Mouse (Mus musculus): ENCODE data around the gene Kprp. TPM values are rescaled to one million over a fixed set of nuclear protein-coding genes. Genes with fewer than 3 reads are reported as not detected.
"Not testable (repeated sequence)": the region's sequence is repeated elsewhere in the genome, so short reads cannot be mapped to it uniquely, and the experiment has no call there.

Gene Kprp
- polyA plus RNA-seq (2012; rRNA removed) (not detected in 2 replicates), polyA plus RNA-seq (2014; fragmentation: Nextera tagmentation; extraction: Ambion mirVana) (not detected in 2 replicates)

GRCm38 (mm10) chr3:92827108-92827507 lies at the start of gene Kprp:
Kprp (minus strand) TSS chr3:92827247.
- ATAC-seq (ENCODE audit: insufficient read depth) (no peak), DNase-seq (ENCODE audit: low read depth in 3 of 3, low spot score in 3 of 3) (no peak)
- Histone ChIP-seq H3K36me3 (replicated peaks; ENCODE audit: control insufficient read depth, insufficient read depth, low read depth) (no peaks in the 10 kb centered on the region), H3K27me3 (ENCODE audit: control insufficient read depth, insufficient read depth, low read length) (no peaks in the 10 kb centered on the region), H3K9me3 (ENCODE audit: control insufficient read depth, low read length) (no peaks in the 10 kb centered on the region), H3K9ac (replicated peaks) (no peak within 1 kb of the TSS), H3K4me1 (replicated peaks; ENCODE audit: control insufficient read depth in 2 of 2, insufficient read depth in 2 of 2, low read length in 1 of 2) (no peaks in the 10 kb centered on the region), H3K4me3 (ENCODE audit: insufficient read depth in 1 of 2, low read depth in 2 of 2, low read length in 2 of 2) (no peak within 1 kb of the TSS), H3K4me2 (ENCODE audit: low read depth) (no peak within 1 kb of the TSS), H3K27ac (no peak within 1 kb of the TSS)
- 22% methylated on average over 1 of the region's 1 CpGs for WGBS (ENCODE audit: insufficient replicate concordance)
- no peak for TF ChIP-seq EP300 (IDR thresholded peaks at IDR 0.05; ENCODE audit: low read depth)
- TF ChIP-seq CTCF (IDR thresholded peaks at IDR 0.05; ENCODE audit: low read depth), result no peak

DNA sequence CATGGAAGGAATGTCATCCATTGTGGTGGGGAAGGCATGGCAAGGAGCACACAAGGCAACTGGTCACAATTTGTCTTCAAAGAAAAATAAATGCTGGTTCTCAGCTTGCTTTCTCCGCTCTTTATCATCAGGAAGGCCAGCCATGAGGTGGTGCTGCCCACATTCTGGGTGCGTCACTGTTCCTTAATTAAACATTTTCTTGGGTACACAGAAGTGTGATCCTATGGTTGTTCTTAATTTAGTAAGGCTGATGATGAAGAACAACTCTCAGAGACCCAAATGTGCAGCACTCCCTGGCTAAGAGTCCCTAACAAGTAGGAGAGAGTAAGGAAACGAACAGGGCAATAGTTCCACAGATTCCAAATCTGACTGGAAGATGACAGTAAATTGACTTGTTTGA lies 47.1 kb upstream of the Kprp start:
- no peak for TF ChIP-seq CTCF (IDR thresholded peaks at IDR 0.05; ENCODE audit: low read depth)
- no peak for TF ChIP-seq EP300 (IDR thresholded peaks at IDR 0.05; ENCODE audit: low read depth)
- Histone ChIP-seq H3K36me3 (replicated peaks; ENCODE audit: control insufficient read depth, insufficient read depth, low read depth) (no peaks in the 10 kb centered on the region), H3K4me3 (ENCODE audit: insufficient read depth in 1 of 2, low read depth in 2 of 2, low read length in 2 of 2) (no peak overlapping the region), H3K4me1 (replicated peaks; ENCODE audit: control insufficient read depth in 2 of 2, insufficient read depth in 2 of 2, low read length in 1 of 2) (no peaks in the 10 kb centered on the region), H3K27ac (no peak overlapping the region), H3K4me2 (ENCODE audit: low read depth) (no peak overlapping the region), H3K27me3 (ENCODE audit: control insufficient read depth, insufficient read depth, low read length) (no peaks in the 10 kb centered on the region), H3K9ac (replicated peaks) (no peak overlapping the region), H3K9me3 (ENCODE audit: control insufficient read depth, low read length) (no peaks in the 10 kb centered on the region)
- 57% methylated on average over 3 of the region's 3 CpGs for whole genome bisulfite sequencing (ENCODE audit: insufficient replicate concordance)
- ATAC-seq (ENCODE audit: insufficient read depth) (no peak), DNase-seq (ENCODE audit: low read depth in 3 of 3, low spot score in 3 of 3) (no peak)

- Histone ChIP-seq H3K36me3 (replicated peaks; ENCODE audit: control insufficient read depth, insufficient read depth, low read depth) (no peaks in the 10 kb centered on the region), H3K27ac (no peak within 1 kb of the TSS), H3K4me3 (ENCODE audit: insufficient read depth in 1 of 2, low read depth in 2 of 2, low read length in 2 of 2) (no peak within 1 kb of the TSS), H3K4me2 (ENCODE audit: low read depth) (no peak within 1 kb of the TSS), H3K4me1 (replicated peaks; ENCODE audit: control insufficient read depth in 2 of 2, insufficient read depth in 2 of 2, low read length in 1 of 2) (no peaks in the 10 kb centered on the region), H3K9ac (replicated peaks) (no peak within 1 kb of the TSS), H3K9me3 (ENCODE audit: control insufficient read depth, low read length) (no peaks in the 10 kb centered on the region), H3K27me3 (ENCODE audit: control insufficient read depth, insufficient read depth, low read length) (no peaks in the 10 kb centered on the region)
- TF ChIP-seq EP300 (IDR thresholded peaks at IDR 0.05; ENCODE audit: low read depth) (no peak), CTCF (IDR thresholded peaks at IDR 0.05; ENCODE audit: low read depth) (no peak)
- ATAC-seq (ENCODE audit: insufficient read depth) (no peak), DNase-seq (ENCODE audit: low read depth in 3 of 3, low spot score in 3 of 3) (no peak)
- WGBS (ENCODE audit: insufficient replicate concordance), result 57% methylated on average over 4 of the region's 4 CpGs
Measured at GRCm38 (mm10) chr3:92870116-92870515, 43.1 kb upstream of the Kprp start, which contains the start of gene 2310050C09Rik. 2310050C09Rik (minus strand) TSS chr3:92870216.

- Histone ChIP-seq H3K27ac (no peak within 1 kb of the TSS), H3K27me3 (ENCODE audit: control insufficient read depth, insufficient read depth, low read length) (no peaks in the 10 kb centered on the region), H3K9me3 (ENCODE audit: control insufficient read depth, low read length) (no peaks in the 10 kb centered on the region), H3K4me3 (ENCODE audit: insufficient read depth in 1 of 2, low read depth in 2 of 2, low read length in 2 of 2) (no peak within 1 kb of the TSS), H3K36me3 (replicated peaks; ENCODE audit: control insufficient read depth, insufficient read depth, low read depth) (no peaks in the 10 kb centered on the region), H3K4me1 (replicated peaks; ENCODE audit: control insufficient read depth in 2 of 2, insufficient read depth in 2 of 2, low read length in 1 of 2) (no peaks in the 10 kb centered on the region), H3K9ac (replicated peaks) (no peak within 1 kb of the TSS), H3K4me2 (ENCODE audit: low read depth) (no peak within 1 kb of the TSS)
- DNase-seq (ENCODE audit: low read depth in 3 of 3, low spot score in 3 of 3), result no peak
- no peak for ATAC-seq (ENCODE audit: insufficient read depth)
- no peak for TF ChIP-seq CTCF (IDR thresholded peaks at IDR 0.05; ENCODE audit: low read depth)
- TF ChIP-seq EP300 (IDR thresholded peaks at IDR 0.05; ENCODE audit: low read depth), result no peak
- WGBS (ENCODE audit: insufficient replicate concordance), result 57% methylated on average over 3 of the region's 3 CpGs
Measured at GRCm38 (mm10) chr3:92851186-92851585, 24.1 kb upstream of the Kprp start, which contains the start of gene Lce1l. Lce1l (minus strand) TSS chr3:92851286.

DNA sequence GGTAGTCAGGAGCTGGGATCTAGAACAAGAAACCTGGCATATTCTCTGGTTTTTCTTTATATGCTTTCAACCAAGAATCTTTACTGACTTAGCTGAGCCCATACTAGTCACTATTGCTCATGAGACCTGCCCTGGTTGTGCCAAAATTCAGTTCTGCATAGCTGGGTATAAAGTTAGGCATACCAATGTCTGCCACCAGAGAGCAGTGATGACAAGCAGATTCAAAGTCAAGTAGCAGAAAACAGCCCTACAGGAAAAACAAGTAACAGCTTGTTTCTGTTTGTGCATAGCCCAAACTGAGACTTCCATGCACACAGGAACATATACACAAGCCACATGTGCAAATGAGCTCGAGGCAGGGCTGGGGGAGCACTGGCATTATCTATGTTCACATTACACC lies 1.2 kb downstream of the Kprp start:
- H3K4me3 ChIP-seq (ENCODE audit: insufficient read depth in 1 of 2, low read depth in 2 of 2, low read length in 2 of 2), result no peak overlapping the region
- H3K27me3 ChIP-seq (ENCODE audit: control insufficient read depth, insufficient read depth, low read length), result no peaks in the 10 kb centered on the region
- no peak for ATAC-seq (ENCODE audit: insufficient read depth)
- no peaks in the 10 kb centered on the region for H3K9me3 ChIP-seq (ENCODE audit: control insufficient read depth, low read length)
- no peak overlapping the region for H3K9ac ChIP-seq (replicated peaks)
- no peak overlapping the region for H3K4me2 ChIP-seq (ENCODE audit: low read depth)
- no peak for DNase-seq (ENCODE audit: low read depth in 3 of 3, low spot score in 3 of 3)
- no peak overlapping the region for H3K27ac ChIP-seq
- WGBS (ENCODE audit: insufficient replicate concordance), result 4% methylated on average over 1 of the region's 1 CpGs
- no peaks in the 10 kb centered on the region for H3K36me3 ChIP-seq (replicated peaks; ENCODE audit: control insufficient read depth, insufficient read depth, low read depth)
- H3K4me1 ChIP-seq (replicated peaks; ENCODE audit: control insufficient read depth in 2 of 2, insufficient read depth in 2 of 2, low read length in 1 of 2), result no peaks in the 10 kb centered on the region
- no peak for TF ChIP-seq CTCF (IDR thresholded peaks at IDR 0.05; ENCODE audit: low read depth)
- TF ChIP-seq EP300 (IDR thresholded peaks at IDR 0.05; ENCODE audit: low read depth), result no peak

DNA sequence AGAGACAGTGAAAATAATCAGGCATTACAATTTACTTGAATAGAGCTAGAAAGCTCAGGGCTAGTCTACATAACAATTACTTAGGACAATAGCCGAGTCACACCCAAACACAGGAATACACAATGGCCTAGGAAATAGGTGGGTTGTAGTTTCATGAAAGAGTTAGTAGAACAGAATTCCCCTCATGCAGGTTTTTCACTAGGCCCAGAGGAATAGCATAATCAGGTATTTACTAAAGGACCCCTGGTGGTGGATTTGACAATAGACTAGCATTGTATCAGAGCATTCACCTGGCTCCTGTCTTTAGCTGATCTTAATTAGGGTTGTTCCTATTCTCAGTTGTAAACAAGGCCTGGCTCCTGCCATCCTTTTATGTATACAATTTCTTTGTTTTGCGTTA lies 11.0 kb downstream of the Kprp start:
- not testable (repeated sequence) for DNase-seq (ENCODE audit: low read depth in 3 of 3, low spot score in 3 of 3); H3K4me1 ChIP-seq (replicated peaks; ENCODE audit: control insufficient read depth in 2 of 2, insufficient read depth in 2 of 2, low read length in 1 of 2); H3K36me3 ChIP-seq (replicated peaks; ENCODE audit: control insufficient read depth, insufficient read depth, low read depth); H3K4me3 ChIP-seq (ENCODE audit: insufficient read depth in 1 of 2, low read depth in 2 of 2, low read length in 2 of 2); H3K9ac ChIP-seq (replicated peaks); H3K27ac ChIP-seq; ATAC-seq (ENCODE audit: insufficient read depth); H3K4me2 ChIP-seq (ENCODE audit: low read depth); H3K27me3 ChIP-seq (ENCODE audit: control insufficient read depth, insufficient read depth, low read length); H3K9me3 ChIP-seq (ENCODE audit: control insufficient read depth, low read length)
- WGBS (ENCODE audit: insufficient replicate concordance), result 63% methylated on average over 2 of the region's 2 CpGs
